Mouse (Mus musculus) neural tube, embryonic 15.5 days (tissue): ENCODE measurements around the gene Pbsn. TPM values are rescaled to one million over a fixed set of nuclear protein-coding genes. Genes with fewer than 3 reads are reported as not detected.
A peak's percentile ranks its signal among the peaks of the same experiment; 100 is the strongest.
"Not testable (repeated sequence)": the region's sequence is repeated elsewhere in the genome, so short reads cannot be mapped to it uniquely, and the experiment has no call there.

Source experiments
- ATAC-seq: fragments of 200-750 bp; cut with Nextera tagmentation; 2 replicates; pipeline ENCODE4 v1.8.0; 2017; ENCODE audit warnings: mild to moderate bottlenecking, moderate TSS enrichment, moderate library complexity; ENCODE audit not compliant: low FRiP score
- H3K27ac ChIP-seq: fragments of 300-500 bp; sonication (generic); replicated peaks from 2 replicates; pipeline ENCODE4 v1.5.1; 2015; ENCODE audit warnings: mild to moderate bottlenecking, inconsistent platforms
- H3K27me3 ChIP-seq: fragments of 300-500 bp; sonication (generic); replicated peaks from 2 replicates; pipeline ENCODE4 v1.6.1; 2015; ENCODE audit warnings: inconsistent platforms
- H3K36me3 ChIP-seq: fragments of 300-500 bp; sonication (generic); 2 replicates; pipeline ENCODE4 v1.6.1; 2015; ENCODE audit warnings: inconsistent platforms
- H3K4me1 ChIP-seq: fragments of 300-500 bp; sonication (generic); 2 replicates; pipeline ENCODE4 v1.6.1; 2015; ENCODE audit warnings: inconsistent platforms
- H3K4me2 ChIP-seq: fragments of 300-500 bp; sonication (generic); 2 replicates; pipeline ENCODE4 v1.6.1; 2015; ENCODE audit warnings: inconsistent platforms, mild to moderate bottlenecking, moderate library complexity
- H3K4me3 ChIP-seq: fragments of 300-500 bp; sonication (generic); replicated peaks from 2 replicates; pipeline ENCODE4 v1.5.1; 2015; ENCODE audit warnings: mild to moderate bottlenecking, inconsistent platforms
- H3K9ac ChIP-seq: fragments of 300-500 bp; sonication (generic); replicated peaks from 2 replicates; pipeline ENCODE4 v1.6.1; 2015; ENCODE audit warnings: mild to moderate bottlenecking, inconsistent platforms
- H3K9me3 ChIP-seq: fragments of 300-500 bp; sonication (generic); replicated peaks from 2 replicates; pipeline ENCODE4 v1.6.1; 2016; ENCODE audit warnings: inconsistent platforms
- WGBS: fragments of 180-500 bp; shearing (Covaris S2); methylation state at CpG from one replicate; pipeline ENCODE4 v1.1.7; 2015; ENCODE audit warnings: mixed read lengths; 5-methylcytosine and 5-hydroxymethylcytosine counted together
- polyA plus RNA-seq: library from polyadenylated mRNA; unstranded; fragments of >200 nt; fragmentation: Nextera tagmentation; extraction: Ambion mirVana; gene quantifications from 2 replicates; pipeline ENCODE4 v1.2.1, GENCODE M21; 2015

The Pbsn gene
- polyA plus RNA-seq: not detected in 2 replicates

DNA sequence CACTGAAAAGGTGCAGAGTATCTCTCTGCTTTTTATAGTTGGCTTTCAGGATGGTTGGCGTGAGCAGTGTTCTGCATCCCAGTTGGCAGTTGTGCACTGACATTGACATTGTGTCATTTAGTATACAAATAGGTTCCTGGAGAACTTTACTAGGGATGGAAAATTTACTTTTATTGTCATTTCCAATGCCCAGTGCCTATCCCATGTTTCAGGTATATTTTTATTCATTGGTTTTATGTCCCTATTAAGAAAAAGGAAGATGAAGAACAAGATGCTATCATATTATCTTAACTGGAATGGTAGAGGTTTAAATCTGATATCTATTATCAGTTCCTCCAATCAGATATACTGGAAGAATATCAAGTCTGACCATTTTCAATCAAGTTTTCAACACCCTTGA, at the start of gene Pbsn:
Gene Pbsn, minus strand, starts transcription at position 101 of the 400 bp plus-strand sequence.
- Histone ChIP-seq H3K9me3 (no peaks in the 10 kb centered on the region), H3K9ac (no peak within 1 kb of the TSS), H3K4me1 (no peaks in the 10 kb centered on the region), H3K27me3 (no peaks in the 10 kb centered on the region), H3K4me2 (no peak within 1 kb of the TSS), H3K36me3 (no peaks in the 10 kb centered on the region), H3K4me3 (no peak within 1 kb of the TSS), H3K27ac (no peak within 1 kb of the TSS)
- ATAC-seq: no peak
- WGBS: 81% methylated on average over 1 of the region's 1 CpGs

GRCm38 (mm10) chrX:77880033-77880432, 26.6 kb upstream of the Pbsn start:
- not testable (repeated sequence) for ATAC-seq, H3K4me2 ChIP-seq, H3K9ac ChIP-seq, H3K9me3 ChIP-seq, H3K36me3 ChIP-seq, H3K27me3 ChIP-seq, H3K4me3 ChIP-seq, H3K27ac ChIP-seq, H3K4me1 ChIP-seq
- WGBS: 58% methylated on average over 2 of the region's 4 CpGs

DNA sequence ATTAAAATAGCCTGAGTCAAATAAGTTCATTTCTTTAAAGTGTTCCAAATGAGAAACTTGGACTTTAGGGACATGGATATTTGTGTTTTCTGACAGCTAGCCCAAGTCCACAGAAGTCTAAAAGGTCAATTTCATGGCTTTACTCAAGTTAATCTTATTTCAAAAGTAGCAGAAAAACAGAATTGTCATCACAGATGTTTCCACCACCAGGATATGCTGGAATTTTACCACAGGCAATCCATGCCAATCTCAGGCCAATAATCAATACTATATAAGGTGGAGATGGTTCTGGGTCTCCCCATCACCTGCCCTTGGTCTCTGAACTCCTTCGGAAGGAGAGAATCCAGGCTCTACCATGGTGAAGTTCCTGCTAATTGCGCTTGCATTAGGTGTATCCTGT, 11.0 kb upstream of the Pbsn start, which contains the start of gene Gm14744:
Gene Gm14744, plus strand, starts transcription at position 301 of the 400 bp plus-strand sequence.
- H3K4me2 ChIP-seq, H3K4me1 ChIP-seq, H3K36me3 ChIP-seq, H3K27me3 ChIP-seq, H3K9me3 ChIP-seq, ATAC-seq, H3K27ac ChIP-seq, H3K4me3 ChIP-seq, H3K9ac ChIP-seq: not testable (repeated sequence)
- WGBS: 97% methylated on average over 2 of the region's 2 CpGs

DNA sequence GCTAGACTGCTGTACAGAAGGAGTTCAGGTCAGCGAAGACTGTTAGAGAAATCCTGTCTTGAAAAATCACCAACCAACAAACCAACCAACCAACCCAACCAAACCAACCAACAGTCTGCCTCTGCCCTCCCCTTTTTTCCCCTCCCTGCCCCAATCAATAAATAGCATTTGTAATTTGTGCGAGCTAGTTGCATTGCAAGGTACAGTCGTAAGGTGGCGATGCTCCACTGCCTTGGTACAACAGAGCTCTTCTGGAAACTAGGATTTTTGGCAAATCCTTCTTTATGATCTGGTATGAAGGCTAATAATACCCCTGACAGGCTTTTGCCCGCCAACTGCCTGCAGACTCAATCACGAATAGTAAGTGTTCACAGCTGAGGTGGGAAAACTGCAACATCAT, 41.4 kb downstream of the Pbsn start:
- WGBS: 57% methylated on average over 6 of the region's 6 CpGs
- H3K9ac ChIP-seq: no peak overlapping the region
- H3K27me3 ChIP-seq: no peaks in the 10 kb centered on the region
- no peaks in the 10 kb centered on the region for H3K36me3 ChIP-seq
- no peaks in the 10 kb centered on the region for H3K4me1 ChIP-seq
- no peak overlapping the region for H3K27ac ChIP-seq
- no peak overlapping the region for H3K4me2 ChIP-seq
- H3K9me3 ChIP-seq: no peaks in the 10 kb centered on the region
- no peak overlapping the region for H3K4me3 ChIP-seq
- ATAC-seq: no peak

- no peaks in the 10 kb centered on the region for H3K9me3 ChIP-seq
- peak overlapping the region; percentile 49 for H3K4me2 ChIP-seq
- peak overlapping the region; percentile 26; the same call in 1 of the 2 replicates for H3K9ac ChIP-seq
- ATAC-seq: peak; percentile 91
- H3K4me1 ChIP-seq: no peaks in the 10 kb centered on the region
- H3K27ac ChIP-seq: peak overlapping the region; percentile 81
- no peaks in the 10 kb centered on the region for H3K36me3 ChIP-seq
- WGBS: 24% methylated on average over 17 of the region's 17 CpGs
- no peaks in the 10 kb centered on the region for H3K27me3 ChIP-seq
- peak overlapping the region; percentile 44 for H3K4me3 ChIP-seq
Observed at GRCm38 (mm10) chrX:77810608-77811206, 42.7 kb downstream of the Pbsn start.

GRCm38 (mm10) chrX:77808602-77809001, 44.8 kb downstream of the Pbsn start:
- no peak overlapping the region for H3K4me3 ChIP-seq
- H3K36me3 ChIP-seq: no peaks in the 10 kb centered on the region
- WGBS: 28% methylated on average over 2 of the region's 2 CpGs
- no peaks in the 10 kb centered on the region for H3K27me3 ChIP-seq
- no peaks in the 10 kb centered on the region for H3K4me1 ChIP-seq
- H3K9me3 ChIP-seq: no peaks in the 10 kb centered on the region
- H3K4me2 ChIP-seq: no peak overlapping the region
- no peak overlapping the region for H3K9ac ChIP-seq
- H3K27ac ChIP-seq: no peak overlapping the region
- ATAC-seq: no peak

DNA sequence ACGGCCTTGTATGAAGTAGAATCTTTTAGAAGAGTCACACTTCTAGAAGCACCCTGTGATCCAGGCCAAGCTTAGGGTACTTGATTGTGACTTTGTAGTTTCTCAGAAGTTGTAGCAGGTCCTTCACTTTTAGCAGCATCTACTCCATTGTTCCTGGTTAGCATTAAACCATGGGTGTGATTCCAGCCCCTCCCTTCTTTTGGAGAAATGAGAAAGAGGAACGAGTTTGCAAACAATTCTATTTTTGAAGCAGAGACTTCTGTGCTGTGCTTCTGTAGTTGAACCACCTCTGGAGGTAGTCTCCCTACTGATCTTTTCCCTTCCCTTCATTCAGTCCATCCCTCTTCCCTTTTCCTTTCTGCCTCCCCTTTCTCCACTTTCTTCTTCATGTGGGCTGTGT, 51.1 kb downstream of the Pbsn start:
- Histone ChIP-seq H3K4me3 (no peak overlapping the region), H3K9me3 (no peaks in the 10 kb centered on the region), H3K4me1 (no peaks in the 10 kb centered on the region), H3K9ac (no peak overlapping the region), H3K27ac (no peak overlapping the region), H3K4me2 (no peak overlapping the region), H3K36me3 (no peaks in the 10 kb centered on the region), H3K27me3 (no peaks in the 10 kb centered on the region)
- ATAC-seq: no peak
- 76% methylated on average over 2 of the region's 2 CpGs for WGBS

GRCm38 (mm10) chrX:77801543-77801942, 51.9 kb downstream of the Pbsn start:
- H3K9me3 ChIP-seq: no peaks in the 10 kb centered on the region
- no peak overlapping the region for H3K27ac ChIP-seq
- H3K4me2 ChIP-seq: no peak overlapping the region
- no peaks in the 10 kb centered on the region for H3K36me3 ChIP-seq
- WGBS: 72% methylated on average over 1 of the region's 1 CpGs
- no peak for ATAC-seq
- no peak overlapping the region for H3K4me3 ChIP-seq
- H3K4me1 ChIP-seq: 0 out of 2 replicates have a peak, but pooled peaks cover 3% of the 10 kb centered on the region
- H3K9ac ChIP-seq: no peak overlapping the region
- H3K27me3 ChIP-seq: no peaks in the 10 kb centered on the region

GRCm38 (mm10) chrX:77799554-77799953, 53.9 kb downstream of the Pbsn start:
- H3K27ac ChIP-seq: no peak overlapping the region
- H3K9me3 ChIP-seq: no peaks in the 10 kb centered on the region
- 84% methylated on average over 3 of the region's 3 CpGs for WGBS
- H3K4me3 ChIP-seq: no peak overlapping the region
- no peak overlapping the region for H3K9ac ChIP-seq
- H3K27me3 ChIP-seq: no peaks in the 10 kb centered on the region
- H3K4me1 ChIP-seq: 0 out of 2 replicates have a peak, but pooled peaks cover 4% of the 10 kb centered on the region
- no peak overlapping the region for H3K4me2 ChIP-seq
- H3K36me3 ChIP-seq: no peaks in the 10 kb centered on the region
- no peak for ATAC-seq

- no peak overlapping the region for H3K27ac ChIP-seq
- no peak overlapping the region for H3K9ac ChIP-seq
- no peaks in the 10 kb centered on the region for H3K36me3 ChIP-seq
- no peak overlapping the region for H3K4me3 ChIP-seq
- no peaks in the 10 kb centered on the region for H3K9me3 ChIP-seq
- H3K27me3 ChIP-seq: no peaks in the 10 kb centered on the region
- peaks cover 17% of the 10 kb centered on the region for H3K4me1 ChIP-seq
- ATAC-seq: no peak
- no peak overlapping the region for H3K4me2 ChIP-seq
Observed at GRCm38 (mm10) chrX:77797801-77798200, 55.6 kb downstream of the Pbsn start.

GRCm38 (mm10) chrX:77796916-77797315, 56.5 kb downstream of the Pbsn start:
- Histone ChIP-seq H3K36me3 (no peaks in the 10 kb centered on the region), H3K27me3 (no peaks in the 10 kb centered on the region), H3K27ac (no peak overlapping the region), H3K4me1 (peaks cover 17% of the 10 kb centered on the region), H3K4me3 (peak overlapping the region; percentile 60), H3K9me3 (no peaks in the 10 kb centered on the region), H3K9ac (no peak overlapping the region), H3K4me2 (peak overlapping the region; percentile 68)
- no peak for ATAC-seq
- 76% methylated on average over 1 of the region's 1 CpGs for WGBS

DNA sequence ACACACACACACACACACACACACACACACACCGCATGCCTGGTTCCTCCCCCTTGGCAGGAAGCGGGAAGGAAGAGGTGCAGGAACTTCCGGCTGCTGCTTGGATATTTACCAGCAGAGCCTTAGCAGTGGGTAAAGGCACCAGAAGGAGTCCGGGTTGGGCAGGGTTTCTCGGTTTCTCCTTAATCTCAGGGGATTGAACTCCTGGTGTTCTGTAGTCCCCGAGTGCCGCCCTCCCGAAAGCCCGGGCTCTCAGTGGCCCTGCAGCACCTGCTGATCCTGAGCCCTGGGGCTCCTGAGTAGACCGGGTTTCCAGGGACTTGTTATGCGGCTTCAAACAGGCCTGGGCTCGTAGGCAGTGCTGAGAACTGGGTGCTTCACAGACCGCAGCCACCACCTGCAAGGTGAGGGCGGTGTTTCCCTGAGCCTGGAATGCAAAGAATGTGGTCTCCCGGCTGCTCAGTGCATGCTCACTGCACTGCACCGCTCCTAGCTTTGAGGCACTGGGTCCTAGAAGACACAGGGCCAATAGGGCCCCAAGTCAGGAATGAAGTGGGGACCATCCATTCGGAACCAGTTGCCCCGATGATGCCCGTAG, 57.1 kb downstream of the Pbsn start, which contains the start of gene Prkx:
Gene Prkx, minus strand, starts transcription at position 41 of the 598 bp plus-strand sequence.
- peak within 1 kb of the TSS; percentile 83 for H3K27ac ChIP-seq
- H3K4me3 ChIP-seq: peak within 1 kb of the TSS; percentile 60
- no peaks in the 10 kb centered on the region for H3K9me3 ChIP-seq
- peaks cover 17% of the 10 kb centered on the region for H3K4me1 ChIP-seq
- H3K9ac ChIP-seq: peak within 1 kb of the TSS; percentile 61
- whole genome bisulfite sequencing: 24% methylated on average over 15 of the region's 19 CpGs
- H3K4me2 ChIP-seq: peak within 1 kb of the TSS; percentile 68
- H3K36me3 ChIP-seq: no peaks in the 10 kb centered on the region
- no peaks in the 10 kb centered on the region for H3K27me3 ChIP-seq
- ATAC-seq: peak; percentile 86
